Mouse (Mus musculus) testis, postnatal 14 days (tissue): ENCODE measurements at regions not wholly inside any gene's neighbourhood (a gene's known extent, or its start where the extent isn't known, plus 50 kb on each side); places are given as distances from the start of the nearest gene placed in this dataset.

Source experiments
- DNase-seq: peaks from one replicate; pipeline ENCODE4 v3.0.0; 2021; ENCODE audit warnings: low spot score

DNA sequence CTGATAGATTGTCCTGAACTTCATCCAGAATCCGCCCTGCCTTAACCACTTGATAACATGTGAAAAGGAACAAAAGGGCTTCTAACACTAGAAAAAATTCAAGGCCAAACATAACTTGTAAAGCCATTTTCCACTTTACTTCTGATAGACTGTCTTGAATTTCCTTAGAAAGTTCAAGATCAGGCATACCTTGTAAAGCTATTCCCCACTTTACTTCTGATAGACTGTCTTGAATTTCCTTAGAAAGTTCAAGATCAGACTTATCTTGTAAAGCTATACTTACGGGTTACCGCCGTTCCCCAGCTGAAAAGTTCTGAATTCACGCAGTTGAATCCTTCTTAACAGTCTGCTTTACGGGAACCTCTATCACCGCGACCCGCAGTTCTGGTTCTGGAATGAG lies 108.4 kb downstream of the Gm21913 start:
- DNase-seq, result peak; percentile 16
